Mouse (Mus musculus) liver, embryonic 14.5 days (tissue): ENCODE results near the gene Rnaseh2c.

Experiments used
- CTCF ChIP-seq: IDR thresholded peaks from 2 replicates; pipeline ENCODE4 v1.5.1; 2016; ENCODE audit warnings: antibody characterized with exemption, low read depth, control low read depth
- EP300 ChIP-seq: IDR thresholded peaks from 2 replicates; pipeline ENCODE4 v1.6.1; 2016; ENCODE audit warnings: antibody characterized with exemption, low read depth

DNA sequence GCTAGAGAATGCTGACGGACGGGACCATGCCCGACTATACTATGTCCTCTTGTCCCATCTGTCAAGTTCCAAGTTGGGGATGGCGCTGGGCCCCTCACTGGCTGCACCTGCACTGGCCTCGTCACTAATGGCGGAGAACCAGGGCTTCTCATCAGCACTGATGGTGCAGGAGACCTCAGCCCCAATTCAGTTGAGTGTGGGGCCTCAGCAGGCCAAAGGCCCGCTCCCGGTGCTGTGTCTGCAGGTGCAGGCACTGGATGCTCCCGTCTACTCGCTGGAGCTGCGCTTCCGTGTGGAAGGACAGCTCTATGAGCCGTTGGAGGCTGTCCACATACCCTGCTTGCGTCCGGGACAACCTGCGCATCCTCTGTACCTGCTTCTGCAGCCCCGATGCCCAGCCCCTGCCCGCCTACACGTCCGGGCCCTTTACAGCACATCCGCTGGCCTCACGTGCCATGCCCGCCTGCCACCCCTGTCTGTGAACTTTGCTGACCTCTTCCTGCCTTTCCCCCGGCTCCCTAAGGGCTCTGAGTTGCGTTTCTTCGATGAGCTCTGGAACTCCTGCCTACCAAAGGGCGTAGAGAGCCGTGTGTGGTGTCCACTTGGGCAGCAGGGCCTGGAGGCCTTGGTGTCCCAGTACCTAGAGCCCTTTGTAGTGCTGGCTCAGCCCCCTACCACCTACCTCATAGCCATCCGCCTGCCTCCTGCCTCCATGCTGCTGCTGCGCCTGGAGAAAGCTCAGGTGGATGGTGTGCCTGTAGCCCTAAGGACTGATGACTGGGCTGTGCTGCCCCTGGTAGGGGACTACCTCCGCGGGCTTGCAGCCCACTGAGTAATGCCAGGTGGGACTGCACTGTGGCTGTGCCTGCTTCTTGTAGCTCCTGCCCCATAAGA is 31.1 kb upstream of the Rnaseh2c start:
- TF ChIP-seq CTCF (no peak), EP300 (no peak)
